Mouse (Mus musculus): ENCODE measurements around the gene Wsb1. TPM values are rescaled to one million over a fixed set of nuclear protein-coding genes. Genes with fewer than 3 reads are reported as not detected.
A peak's percentile ranks its signal among the peaks of the same experiment; 100 is the strongest.
"Not testable (repeated sequence)": the region's sequence is repeated elsewhere in the genome, so short reads cannot be mapped to it uniquely, and the experiment has no call there.

Gene Wsb1
- 10 to 100 TPM; 40.9 to 48.5 TPM for total RNA-seq (2021)

DNA sequence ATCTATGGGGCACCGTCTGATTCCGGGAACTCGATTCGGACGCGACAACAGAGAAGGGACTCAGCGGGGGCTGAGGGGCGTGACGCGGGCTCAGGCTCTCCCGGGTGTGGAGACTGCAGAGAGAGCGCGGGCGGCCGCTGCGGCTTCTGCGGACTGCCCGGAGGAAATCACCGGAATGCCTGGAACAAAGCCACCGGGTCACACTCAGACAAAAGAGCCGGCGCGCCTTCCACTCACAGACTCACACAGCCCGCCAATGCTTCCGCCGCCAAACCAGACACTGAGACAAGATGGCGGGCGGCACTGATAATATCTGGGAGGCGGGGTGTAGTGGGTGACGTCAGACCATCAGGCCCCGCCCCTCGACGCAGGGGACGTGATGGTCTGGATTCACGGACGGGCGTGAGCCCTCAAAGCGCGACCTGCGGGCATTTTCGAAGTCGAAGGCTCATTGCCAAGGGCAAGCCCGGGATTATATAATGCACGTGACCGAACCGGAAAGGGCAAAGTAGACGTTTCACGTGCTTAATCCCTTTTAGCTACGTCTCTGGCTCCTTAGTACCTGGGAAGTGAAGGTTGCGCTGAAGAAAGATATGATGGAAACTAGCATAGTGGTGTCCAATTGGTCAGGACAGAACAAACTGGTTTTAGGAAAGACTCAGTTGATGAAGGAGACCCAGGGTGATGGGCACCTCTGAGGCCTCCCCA, at the start of gene Wsb1:
Wsb1 (minus strand) TSS at position 281 of the 708 bp plus-strand sequence.
- DNase-seq: peak; percentile 95 to 96
- intact Hi-C loops (cut with DNase I): no loop called here

- intact Hi-C loops (cut with DNase I); DNase-seq: not testable (repeated sequence)
Measured at GRCm38 (mm10) chr11:79304245-79304644, 49.8 kb upstream of the Wsb1 start.

DNA sequence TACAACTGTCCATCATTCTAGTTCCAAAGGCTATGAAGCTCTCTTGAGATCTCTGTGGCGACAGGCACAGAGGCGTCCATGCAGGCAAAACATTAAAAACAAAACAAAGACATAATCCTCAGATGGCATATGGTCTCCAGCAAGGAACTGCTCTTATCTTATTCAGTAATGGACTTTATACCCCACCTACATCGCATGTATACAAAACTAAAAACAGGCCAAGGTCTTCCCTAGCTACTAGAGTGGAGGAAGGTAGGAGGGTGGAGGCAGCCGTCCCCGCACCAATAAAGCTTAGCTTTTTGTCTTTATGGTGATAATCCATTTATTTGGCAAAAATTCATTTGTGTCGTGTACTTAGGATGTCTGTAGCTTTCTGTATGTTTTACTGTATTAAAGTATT, 48.6 kb upstream of the Wsb1 start:
- no peak for DNase-seq
- intact Hi-C loops (cut with DNase I): no loop called here

DNA sequence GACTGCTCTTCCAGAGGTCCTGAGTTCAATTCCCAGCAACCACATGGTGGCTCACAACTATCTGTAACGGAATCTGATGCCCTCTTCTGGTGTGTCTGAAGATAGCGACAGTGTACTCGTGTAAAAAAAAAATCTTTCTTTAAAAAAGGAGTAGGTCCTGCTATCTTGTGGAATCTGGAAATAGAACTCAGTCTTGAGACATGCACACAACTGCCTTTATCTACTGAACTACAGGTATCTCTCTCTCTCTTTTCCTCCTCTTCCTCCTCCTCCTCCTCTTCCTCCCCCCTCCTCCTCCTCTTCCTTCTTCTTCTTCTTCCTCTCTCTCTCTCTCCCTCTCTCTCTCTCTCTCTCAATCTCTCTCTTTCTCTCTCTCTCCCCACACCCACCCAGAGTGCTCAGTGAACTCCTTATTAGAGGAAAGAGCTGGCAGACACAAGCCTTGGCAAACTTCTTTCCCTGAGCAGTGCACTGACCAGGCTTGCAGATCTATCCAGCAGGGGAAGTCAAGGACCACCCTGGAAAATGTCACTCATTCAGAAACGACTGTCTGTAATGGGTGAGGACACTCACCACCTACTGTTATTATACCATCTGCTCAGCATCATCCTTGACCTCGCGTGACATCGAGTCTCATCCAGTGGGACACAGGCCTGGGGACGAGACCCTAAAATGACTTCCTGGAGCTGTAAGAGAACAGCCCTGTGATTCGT, 45.4 kb upstream of the Wsb1 start:
- intact Hi-C loops (cut with DNase I): no loop called here
- DNase-seq: peak in 1 of 2 experiments; percentile 37

GRCm38 (mm10) chr11:79296856-79297491, 42.5 kb upstream of the Wsb1 start, which contains the start of gene Gm9964:
Gm9964 (minus strand) TSS chr11:79296906.
- intact Hi-C loops (cut with DNase I): loop anchor here (2.0 kb wide), 1 partner anchor 102 kb away; no protein-coding TSS in a partner anchor
- no peak for DNase-seq

GRCm38 (mm10) chr11:79296167-79296566, 41.7 kb upstream of the Wsb1 start:
- DNase-seq: peak; percentile 41 to 68
- intact Hi-C loops (cut with DNase I): loop anchor here (2.0 kb wide), 1 partner anchor 103 kb away; no protein-coding TSS in a partner anchor

GRCm38 (mm10) chr11:79293971-79294370, 39.5 kb upstream of the Wsb1 start:
- no peak for DNase-seq
- intact Hi-C loops (cut with DNase I): loop anchor here (5.0 kb wide), 1 partner anchor 327 kb away; no protein-coding TSS in a partner anchor

DNA sequence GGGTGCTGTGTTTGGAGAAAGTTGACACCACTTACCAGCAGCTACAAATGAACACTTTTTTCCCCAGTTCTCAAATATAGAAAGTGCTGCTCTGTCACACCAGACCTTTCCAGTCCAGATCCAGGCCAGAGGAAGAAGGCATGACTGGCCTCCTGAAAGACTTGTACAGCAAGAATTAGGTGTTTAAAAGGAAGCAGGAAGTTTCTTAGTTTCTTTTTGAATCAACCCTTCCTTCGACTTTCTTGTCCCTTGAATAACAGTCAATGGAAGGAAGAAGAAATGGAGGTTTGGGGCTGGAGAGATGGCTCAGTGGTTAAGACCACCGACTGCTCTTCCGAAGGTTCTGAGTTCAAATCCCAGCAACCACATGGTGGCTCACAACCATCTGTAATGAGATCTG, 38.6 kb upstream of the Wsb1 start:
- intact Hi-C loops (cut with DNase I): loop anchor here (5.0 kb wide), 1 partner anchor 326 kb away; no protein-coding TSS in a partner anchor
- no peak for DNase-seq

DNA sequence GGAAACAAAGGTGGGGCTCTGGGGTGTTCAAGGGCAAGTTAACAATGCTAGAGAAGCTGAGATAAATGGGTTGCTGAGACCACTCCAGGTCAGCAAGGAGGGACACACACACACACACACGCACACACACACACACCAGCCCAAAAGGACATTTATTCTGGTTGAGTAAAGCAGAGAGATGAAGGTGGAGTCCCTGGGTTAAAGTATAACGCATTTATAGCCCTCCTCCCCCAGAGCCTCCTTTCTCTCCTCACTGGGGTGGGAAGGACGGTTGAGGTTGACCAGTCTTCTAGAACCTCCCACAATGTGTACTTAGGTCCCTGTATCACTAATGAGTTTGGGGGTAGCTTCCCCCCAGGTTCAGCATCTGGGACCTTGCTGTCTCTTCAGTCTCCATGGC, 37.7 kb upstream of the Wsb1 start:
- intact Hi-C loops (cut with DNase I): loop anchor here (5.0 kb wide), 1 partner anchor 325 kb away; no protein-coding TSS in a partner anchor
- no peak for DNase-seq

DNA sequence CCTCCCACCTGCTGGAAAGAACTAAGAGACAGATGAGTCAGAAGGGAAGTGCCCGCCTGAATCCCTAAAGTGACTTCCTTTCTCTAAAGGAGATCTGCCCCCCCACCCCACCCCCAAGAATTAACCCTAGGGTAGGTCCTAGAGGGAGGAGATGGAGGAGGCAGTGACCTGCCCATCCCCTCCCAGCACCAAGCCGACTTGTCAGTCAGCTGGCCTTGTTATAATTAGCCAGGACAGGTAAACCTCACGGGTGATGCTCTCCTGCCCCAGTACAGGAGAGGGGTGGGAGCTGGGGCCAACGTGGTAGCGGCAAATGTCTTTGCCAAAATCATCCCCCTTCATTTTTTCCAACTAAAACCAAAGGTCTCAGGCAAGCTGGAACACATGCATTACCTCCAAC, 37.2 kb upstream of the Wsb1 start:
- intact Hi-C loops (cut with DNase I): loop anchor here (2.0 to 5.0 kb wide), 3 partner anchors 39 to 324 kb away; no protein-coding TSS in a partner anchor
- no peak for DNase-seq

DNA sequence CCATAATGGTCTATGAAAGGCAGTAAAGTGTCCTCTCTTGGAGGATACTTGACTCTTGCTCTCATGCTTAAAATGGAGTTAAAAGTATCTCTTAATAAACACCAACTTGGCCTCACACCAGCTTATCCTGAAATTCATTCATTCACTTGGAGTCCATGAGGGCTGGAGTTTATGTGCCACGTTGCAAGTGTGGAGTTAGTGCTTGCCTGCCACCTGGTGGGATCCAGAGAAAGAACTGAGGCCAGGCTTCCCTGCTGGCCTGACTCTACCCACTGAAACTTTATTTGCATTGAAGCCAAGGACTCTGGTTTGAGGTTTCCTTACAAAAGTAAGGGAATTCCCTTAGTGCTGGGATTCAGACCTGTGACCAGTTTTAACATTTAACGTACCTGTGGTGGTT, 36.0 kb upstream of the Wsb1 start:
- intact Hi-C loops (cut with DNase I): loop anchor here (1.0 to 5.0 kb wide), 4 partner anchors 38 to 323 kb away; no protein-coding TSS in a partner anchor
- peak; percentile 71 to 76 for DNase-seq

- intact Hi-C loops (cut with DNase I): no loop called here
Measured at GRCm38 (mm10) chr11:79288913-79289640, 34.6 kb upstream of the Wsb1 start.

GRCm38 (mm10) chr11:79288278-79288843, 33.9 kb upstream of the Wsb1 start:
- no peak for DNase-seq
- intact Hi-C loops (cut with DNase I): no loop called here

More at GRCm38 (mm10) chr11:79288913-79289640, 34.6 kb upstream of the Wsb1 start:
- no peak for DNase-seq

DNA sequence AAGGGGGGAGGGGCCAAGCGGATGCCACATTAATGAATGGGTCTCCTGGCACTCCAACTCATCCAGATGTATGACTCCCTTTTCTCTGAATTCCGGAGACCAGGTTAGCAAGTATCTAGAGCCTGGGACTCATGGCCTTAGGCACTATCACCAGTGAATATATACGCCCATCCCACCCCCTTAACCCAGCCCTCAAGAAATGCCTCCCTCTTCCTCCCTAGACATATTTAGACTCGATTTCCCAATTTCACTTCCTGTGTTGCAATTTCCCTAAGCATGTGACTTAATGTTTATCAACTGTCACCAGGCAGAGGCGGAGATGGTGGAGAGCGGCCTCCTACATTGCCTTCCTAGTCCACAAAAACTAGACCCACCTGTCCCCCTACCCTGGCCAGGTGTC, 33.0 kb upstream of the Wsb1 start:
- intact Hi-C loops (cut with DNase I): no loop called here
- DNase-seq: peak in 1 of 2 experiments; percentile 42

GRCm38 (mm10) chr11:79286305-79286799, 31.9 kb upstream of the Wsb1 start:
- intact Hi-C loops (cut with DNase I): no loop called here
- DNase-seq: peak in 1 of 2 experiments; percentile 27

DNA sequence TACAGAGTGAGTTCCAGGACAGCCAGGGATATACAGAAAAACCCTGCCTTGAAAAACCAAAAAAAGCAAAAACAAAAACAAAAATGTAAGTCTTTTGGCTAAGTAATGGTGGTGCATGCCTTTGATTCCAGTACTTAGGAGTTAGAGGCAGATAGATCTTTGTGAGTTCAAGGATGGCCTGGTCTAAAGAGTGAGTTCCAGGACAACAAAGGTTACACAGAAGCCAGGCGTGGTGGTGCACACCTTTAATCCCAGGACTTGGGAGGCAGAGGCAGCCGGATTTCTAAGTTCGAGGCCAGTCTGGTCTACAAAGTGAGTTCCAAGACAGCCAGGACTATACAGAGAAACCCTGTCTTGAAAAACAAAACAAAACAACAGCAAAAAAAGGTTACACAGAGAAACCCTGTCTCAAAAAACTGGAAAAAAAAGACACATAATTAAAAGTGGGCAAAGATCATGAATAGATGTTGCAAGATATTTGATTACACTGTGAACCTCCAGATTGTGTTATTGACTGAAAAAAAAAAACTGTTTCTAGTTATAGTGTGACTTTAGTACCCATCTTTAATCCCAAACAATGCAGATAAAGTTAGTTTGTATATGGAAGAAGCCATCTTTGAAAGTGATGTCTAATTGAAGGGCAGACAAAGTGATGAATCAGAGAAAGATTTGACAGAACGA, 29.0 kb upstream of the Wsb1 start:
- intact Hi-C loops (cut with DNase I): no loop called here
- no peak for DNase-seq

- DNase-seq: peak; percentile 69 to 75
- intact Hi-C loops (cut with DNase I): no loop called here
Measured at GRCm38 (mm10) chr11:79281396-79281795, 26.9 kb upstream of the Wsb1 start.

- intact Hi-C loops (cut with DNase I): no loop called here
- DNase-seq: peak; percentile 59 to 60
Measured at GRCm38 (mm10) chr11:79279732-79280405, 25.4 kb upstream of the Wsb1 start.

- DNase-seq: no peak
- intact Hi-C loops (cut with DNase I): no loop called here
Measured at GRCm38 (mm10) chr11:79273757-79274156, 19.3 kb upstream of the Wsb1 start.

Data from heart, postnatal 10 days (tissue).